Mouse (Mus musculus): ENCODE measurements around the gene Prdm12.

- TF ChIP-seq EP300 (IDR thresholded peaks at IDR 0.05), result no peak
- TF ChIP-seq CTCF (IDR thresholded peaks at IDR 0.05), result peak; percentile 61
Measured at GRCm38 (mm10) chr2:31698209-31698608, 58.4 kb downstream of the Prdm12 start.

All from lung, postnatal 0 days (tissue).